Comparison of ENCODE assay signal across 20 mouse cellular contexts in genomic region chr9:66105168-66105567, GRCm38 (mm10). TPM values are rescaled to one million over a fixed set of nuclear protein-coding genes. Genes with fewer than 3 reads are reported as not detected.
DNase-seq lines count a peak whose midpoint lies in the region; ATAC-seq lines count a peak whose summit lies in the region.
"Had no signal": no experiment of that assay in that cellular context is flagged by ENCODE, and none has a peak within 500 bp of the region (broad histone marks: within the 10 kb centered on the region; RNA-seq: fewer than 3 reads in every experiment).

No protein-coding gene starts in this region.

- peaks cover 75% of the 10 kb centered on the region for H3K36me3 ChIP-seq in kidney, embryonic 14.5 days (ENCODE audit: control insufficient read depth, insufficient read depth, low read length)
- peaks cover 95% of the 10 kb centered on the region for H3K36me3 ChIP-seq in liver, embryonic 12.5 days
- peaks cover 58% of the 10 kb centered on the region for H3K36me3 ChIP-seq in kidney, embryonic 16.5 days (ENCODE audit: insufficient read depth, low read length)
- peaks cover 91% of the 10 kb centered on the region for H3K36me3 ChIP-seq in liver, embryonic 15.5 days (replicated peaks)
- H3K36me3 ChIP-seq in hindbrain, embryonic 12.5 days: peaks cover 78% of the 10 kb centered on the region

- no peaks in the 10 kb centered on the region for H3K9me3 ChIP-seq in kidney, embryonic 14.5 days (ENCODE audit: control insufficient read depth, low read length)
- H3K9me3 ChIP-seq in liver, embryonic 12.5 days (replicated peaks): no peaks in the 10 kb centered on the region
- H3K9me3 ChIP-seq in kidney, embryonic 16.5 days (ENCODE audit: low read length): no peaks in the 10 kb centered on the region
- H3K9me3 ChIP-seq in liver, embryonic 15.5 days (replicated peaks): no peaks in the 10 kb centered on the region
- H3K9me3 ChIP-seq in hindbrain, embryonic 12.5 days (replicated peaks): no peaks in the 10 kb centered on the region
- H3K9me3 ChIP-seq: embryonic facial prominence, embryonic 15.5 days; forebrain, embryonic 15.5 days; heart, embryonic 10.5 days; heart, embryonic 15.5 days had no signal

- H3K4me1 ChIP-seq in kidney, embryonic 14.5 days (ENCODE audit: control insufficient read depth, insufficient read depth, low read length): no peaks in the 10 kb centered on the region
- peaks cover 26% of the 10 kb centered on the region for H3K4me1 ChIP-seq in liver, embryonic 12.5 days
- H3K4me1 ChIP-seq in kidney, embryonic 16.5 days (ENCODE audit: insufficient read depth, low read length): no peaks in the 10 kb centered on the region
- H3K4me1 ChIP-seq in liver, embryonic 15.5 days (replicated peaks): peaks cover 7% of the 10 kb centered on the region
- peaks cover 2% of the 10 kb centered on the region for H3K4me1 ChIP-seq in hindbrain, embryonic 12.5 days
- H3K4me1 ChIP-seq: embryonic facial prominence, embryonic 15.5 days; forebrain, embryonic 15.5 days; heart, embryonic 10.5 days; heart, embryonic 15.5 days had no signal

- no peak for ATAC-seq in kidney, embryonic 14.5 days (ENCODE audit: low FRiP score, low TSS enrichment)
- ATAC-seq in liver, embryonic 12.5 days: no peak
- no peak for ATAC-seq in kidney, embryonic 16.5 days (ENCODE audit: low FRiP score, low TSS enrichment)
- no peak for ATAC-seq in liver, embryonic 15.5 days (ENCODE audit: insufficient read depth)
- no peak for ATAC-seq in erythroblast, adult 5-6 weeks (replicated peaks; ENCODE audit: low FRiP score, poor library complexity, severe bottlenecking)
- no peak for ATAC-seq in hindbrain, embryonic 12.5 days (ENCODE audit: low FRiP score)
- ATAC-seq: forebrain, embryonic 15.5 days had no signal

- no peaks in the 10 kb centered on the region for H3K27me3 ChIP-seq in kidney, embryonic 14.5 days (ENCODE audit: control insufficient read depth, insufficient read depth, low read length)
- no peaks in the 10 kb centered on the region for H3K27me3 ChIP-seq in liver, embryonic 12.5 days (replicated peaks)
- no peaks in the 10 kb centered on the region for H3K27me3 ChIP-seq in kidney, embryonic 16.5 days (ENCODE audit: insufficient read depth, low read length)
- no peaks in the 10 kb centered on the region for H3K27me3 ChIP-seq in liver, embryonic 15.5 days
- no peaks in the 10 kb centered on the region for H3K27me3 ChIP-seq in hindbrain, embryonic 12.5 days
- H3K27me3 ChIP-seq: embryonic facial prominence, embryonic 15.5 days; forebrain, embryonic 15.5 days; heart, embryonic 15.5 days had no signal

- H3K27ac ChIP-seq in kidney, embryonic 14.5 days (ENCODE audit: low read depth, low read length): no peak overlapping the region
- H3K27ac ChIP-seq in liver, embryonic 12.5 days: peak overlapping the region; percentile 67
- H3K27ac ChIP-seq in kidney, embryonic 16.5 days (ENCODE audit: low read length): peak overlapping the region; percentile 7; the same call in 1 of the 2 replicates
- H3K27ac ChIP-seq in liver, embryonic 15.5 days (replicated peaks): 0 out of 2 replicates have a peak overlapping the region, but pooled peaks have one; percentile 11
- no peak overlapping the region for H3K27ac ChIP-seq in hindbrain, embryonic 12.5 days
- H3K27ac ChIP-seq: embryonic facial prominence, embryonic 15.5 days; forebrain, embryonic 15.5 days; heart, embryonic 10.5 days; heart, embryonic 15.5 days had no signal

- H3K9ac ChIP-seq in kidney, embryonic 14.5 days (ENCODE audit: low read depth, low read length): no peak overlapping the region
- 0 out of 2 replicates have a peak overlapping the region, but pooled peaks have one; percentile 36 for H3K9ac ChIP-seq in liver, embryonic 12.5 days
- H3K9ac ChIP-seq in kidney, embryonic 16.5 days (replicated peaks; ENCODE audit: low read length): no peak overlapping the region
- H3K9ac ChIP-seq in liver, embryonic 15.5 days: no peak overlapping the region
- H3K9ac ChIP-seq in hindbrain, embryonic 12.5 days: no peak overlapping the region
- H3K9ac ChIP-seq: embryonic facial prominence, embryonic 15.5 days; forebrain, embryonic 15.5 days; heart, embryonic 15.5 days had no signal

- H3K4me3 ChIP-seq in kidney, embryonic 14.5 days (ENCODE audit: low read length): no peak overlapping the region
- no peak overlapping the region for H3K4me3 ChIP-seq in liver, embryonic 12.5 days
- H3K4me3 ChIP-seq in kidney, embryonic 16.5 days (ENCODE audit: low read length): no peak overlapping the region
- no peak overlapping the region for H3K4me3 ChIP-seq in liver, embryonic 15.5 days (replicated peaks)
- no peak overlapping the region for H3K4me3 ChIP-seq in hindbrain, embryonic 12.5 days
- H3K4me3 ChIP-seq: embryonic facial prominence, embryonic 15.5 days; forebrain, embryonic 15.5 days; heart, embryonic 10.5 days; heart, embryonic 15.5 days had no signal

- 88% methylated on average over 8 of the region's 8 CpGs for WGBS in kidney, embryonic 14.5 days
- WGBS in liver, embryonic 12.5 days (ENCODE audit: insufficient replicate concordance): 85% methylated on average over 8 of the region's 8 CpGs
- 81% methylated on average over 8 of the region's 8 CpGs for WGBS in kidney, embryonic 16.5 days
- WGBS in liver, embryonic 15.5 days (ENCODE audit: insufficient replicate concordance): 85% methylated on average over 8 of the region's 8 CpGs
- WGBS in hindbrain, embryonic 12.5 days: 91% methylated on average over 8 of the region's 8 CpGs

- peak; percentile 46 for DNase-seq in kidney, adult 11 months
- DNase-seq in liver: no peak
- DNase-seq: adrenal gland, postnatal 10 days; cerebellum, adult 11 months; cerebellum, adult 8-10 months; cerebellum, postnatal 14 days; embryo, embryonic 11 days; gastrocnemius, postnatal 36 days; heart, adult 18-20 months; heart, postnatal 14 days had no signal

- H3K4me2 ChIP-seq in kidney, embryonic 14.5 days (replicated peaks; ENCODE audit: low read depth, low read length): no peak overlapping the region
- no peak overlapping the region for H3K4me2 ChIP-seq in liver, embryonic 12.5 days
- H3K4me2 ChIP-seq in kidney, embryonic 16.5 days (replicated peaks; ENCODE audit: low read depth, low read length): no peak overlapping the region
- H3K4me2 ChIP-seq in liver, embryonic 15.5 days: no peak overlapping the region
- H3K4me2 ChIP-seq in hindbrain, embryonic 12.5 days (replicated peaks): no peak overlapping the region
- H3K4me2 ChIP-seq: embryonic facial prominence, embryonic 15.5 days; forebrain, embryonic 15.5 days; heart, embryonic 15.5 days had no signal

RNA-seq across cellular contexts. Expression of gene Snx1, which starts 21.2 kb away (rescaled TPM):
- polyA plus RNA-seq in kidney, embryonic 14.5 days (2014; fragmentation: Nextera tagmentation; extraction: Ambion mirVana): 90.1 and 130 TPM in 2 replicates
- 89.6 and 95.1 TPM in 2 replicates for polyA plus RNA-seq in liver, embryonic 12.5 days (2016; fragmentation: Nextera tagmentation; extraction: Ambion mirVana)
- 150 and 152 TPM in 2 replicates for polyA plus RNA-seq in kidney, embryonic 16.5 days (2015; fragmentation: Nextera tagmentation; extraction: Ambion mirVana)
- polyA plus RNA-seq in liver, embryonic 15.5 days (2015; fragmentation: Nextera tagmentation; extraction: Ambion mirVana): 62.7 and 64.8 TPM in 2 replicates
- 11.1 and 33.4 TPM in 2 replicates for total RNA-seq in erythroblast, adult 5-6 weeks (2015; ENCODE audit: low replicate concordance)
- total RNA-seq in erythroblast, adult 5-6 weeks (2017; ENCODE audit: low replicate concordance): 44.0 and 54.1 TPM in 2 replicates
- polyA plus RNA-seq in hindbrain, embryonic 12.5 days (2016; fragmentation: Nextera tagmentation; extraction: Ambion mirVana): 130 and 139 TPM in 2 replicates

RNA-seq across cellular contexts. Expression of gene Ciao2a, which starts 21.2 kb away (rescaled TPM):
- polyA plus RNA-seq in kidney, embryonic 14.5 days (2014; fragmentation: Nextera tagmentation; extraction: Ambion mirVana): 164 and 171 TPM in 2 replicates
- 199 TPM in 2 replicates for polyA plus RNA-seq in liver, embryonic 12.5 days (2016; fragmentation: Nextera tagmentation; extraction: Ambion mirVana)
- polyA plus RNA-seq in kidney, embryonic 16.5 days (2015; fragmentation: Nextera tagmentation; extraction: Ambion mirVana): 153 and 155 TPM in 2 replicates
- polyA plus RNA-seq in liver, embryonic 15.5 days (2015; fragmentation: Nextera tagmentation; extraction: Ambion mirVana): 117 and 132 TPM in 2 replicates
- 71.7 and 81.5 TPM in 2 replicates for total RNA-seq in erythroblast, adult 5-6 weeks (2015; ENCODE audit: low replicate concordance)
- total RNA-seq in erythroblast, adult 5-6 weeks (2017; ENCODE audit: low replicate concordance): 37.1 and 66.1 TPM in 2 replicates
- polyA plus RNA-seq in hindbrain, embryonic 12.5 days (2016; fragmentation: Nextera tagmentation; extraction: Ambion mirVana): 123 and 126 TPM in 2 replicates

RNA-seq across cellular contexts. Expression of gene Snx22, which starts 35.6 kb away (rescaled TPM):
- 0.91 and 1.5 TPM in 2 replicates for polyA plus RNA-seq in kidney, embryonic 14.5 days (2014; fragmentation: Nextera tagmentation; extraction: Ambion mirVana)
- polyA plus RNA-seq in liver, embryonic 12.5 days (2016; fragmentation: Nextera tagmentation; extraction: Ambion mirVana): 29.6 and 33.4 TPM in 2 replicates
- 1.4 and 1.7 TPM in 2 replicates for polyA plus RNA-seq in kidney, embryonic 16.5 days (2015; fragmentation: Nextera tagmentation; extraction: Ambion mirVana)
- polyA plus RNA-seq in liver, embryonic 15.5 days (2015; fragmentation: Nextera tagmentation; extraction: Ambion mirVana): 34.9 and 36.4 TPM in 2 replicates
- total RNA-seq in erythroblast, adult 5-6 weeks (2015; ENCODE audit: low replicate concordance): 35.7 and 39.1 TPM in 2 replicates
- 58.5 and 59.1 TPM in 2 replicates for total RNA-seq in erythroblast, adult 5-6 weeks (2017; ENCODE audit: low replicate concordance)
- polyA plus RNA-seq in hindbrain, embryonic 12.5 days (2016; fragmentation: Nextera tagmentation; extraction: Ambion mirVana): 6.6 and 8.7 TPM in 2 replicates

RNA-seq across cellular contexts. Expression of gene Ppib, which starts 45.1 kb away (rescaled TPM):
- 622 and 701 TPM in 2 replicates for polyA plus RNA-seq in kidney, embryonic 14.5 days (2014; fragmentation: Nextera tagmentation; extraction: Ambion mirVana)
- polyA plus RNA-seq in liver, embryonic 12.5 days (2016; fragmentation: Nextera tagmentation; extraction: Ambion mirVana): 392 and 399 TPM in 2 replicates
- 654 and 670 TPM in 2 replicates for polyA plus RNA-seq in kidney, embryonic 16.5 days (2015; fragmentation: Nextera tagmentation; extraction: Ambion mirVana)
- polyA plus RNA-seq in liver, embryonic 15.5 days (2015; fragmentation: Nextera tagmentation; extraction: Ambion mirVana): 384 and 391 TPM in 2 replicates
- 121 and 151 TPM in 2 replicates for total RNA-seq in erythroblast, adult 5-6 weeks (2015; ENCODE audit: low replicate concordance)
- total RNA-seq in erythroblast, adult 5-6 weeks (2017; ENCODE audit: low replicate concordance): 155 and 185 TPM in 2 replicates
- 456 and 477 TPM in 2 replicates for polyA plus RNA-seq in hindbrain, embryonic 12.5 days (2016; fragmentation: Nextera tagmentation; extraction: Ambion mirVana)

RNA-seq across cellular contexts. Expression of gene Dapk2, which starts 52.9 kb away (rescaled TPM):
- polyA plus RNA-seq in kidney, embryonic 14.5 days (2014; fragmentation: Nextera tagmentation; extraction: Ambion mirVana): 3.3 and 4.2 TPM in 2 replicates
- 12.3 and 16.4 TPM in 2 replicates for polyA plus RNA-seq in liver, embryonic 12.5 days (2016; fragmentation: Nextera tagmentation; extraction: Ambion mirVana)
- 4.7 and 4.9 TPM in 2 replicates for polyA plus RNA-seq in kidney, embryonic 16.5 days (2015; fragmentation: Nextera tagmentation; extraction: Ambion mirVana)
- 31.9 and 33.9 TPM in 2 replicates for polyA plus RNA-seq in liver, embryonic 15.5 days (2015; fragmentation: Nextera tagmentation; extraction: Ambion mirVana)
- 157 and 171 TPM in 2 replicates for total RNA-seq in erythroblast, adult 5-6 weeks (2015; ENCODE audit: low replicate concordance)
- total RNA-seq in erythroblast, adult 5-6 weeks (2017; ENCODE audit: low replicate concordance): 252 and 316 TPM in 2 replicates
- 3.7 and 3.8 TPM in 2 replicates for polyA plus RNA-seq in hindbrain, embryonic 12.5 days (2016; fragmentation: Nextera tagmentation; extraction: Ambion mirVana)

Comparison
In these comparisons a context has a peak if more than half of its experiments do, and no peak if none do; other contexts are left out.
1. H3K27ac ChIP-seq: peak in liver, embryonic 12.5 days (single experiment), kidney, embryonic 16.5 days (single experiment) and liver, embryonic 15.5 days (single experiment); none in kidney, embryonic 14.5 days (single experiment) and hindbrain, embryonic 12.5 days (single experiment).